Mouse (Mus musculus) kidney, adult 2 months (tissue): ENCODE data around the gene Zfp385c. TPM values are rescaled to one million over a fixed set of nuclear protein-coding genes. Genes with fewer than 3 reads are reported as not detected.
A peak's percentile ranks its signal among the peaks of the same experiment; 100 is the strongest.

ENCODE experiments used
- DNase-seq: peaks from one replicate; pipeline ENCODE4 v3.0.0; 2021
- H3K27ac ChIP-seq: fragments of 200-500 bp; 2 replicates; pipeline ENCODE4 v1.5.1; 2012; ENCODE audit warnings: low read depth, low read length, control low read depth, inconsistent platforms; ENCODE audit not compliant: insufficient read depth
- H3K27me3 ChIP-seq: fragments of 200-500 bp; replicated peaks from 2 replicates; pipeline ENCODE4 v1.6.1; 2012; ENCODE audit warnings: mild to moderate bottlenecking, moderate library complexity, low read length, inconsistent platforms; ENCODE audit not compliant: control insufficient read depth, insufficient read depth
- H3K36me3 ChIP-seq: fragments of 200-500 bp; 2 replicates; pipeline ENCODE4 v1.6.1; 2012; ENCODE audit warnings: mild to moderate bottlenecking, moderate library complexity, low read length, inconsistent platforms; ENCODE audit not compliant: control insufficient read depth, insufficient read depth
- H3K4me1 ChIP-seq: fragments of 200-500 bp; 2 replicates; pipeline ENCODE4 v1.6.1; 2011; ENCODE audit warnings: low read length; ENCODE audit not compliant: control insufficient read depth, insufficient read depth
- H3K4me3 ChIP-seq: fragments of 200-500 bp; 2 replicates; pipeline ENCODE4 v1.5.1; 2011; ENCODE audit warnings: mild to moderate bottlenecking, low read depth, low read length, control low read depth; ENCODE audit not compliant: insufficient read depth
- CTCF ChIP-seq: fragments of 200-500 bp; conservative IDR thresholded peaks from 2 replicates; pipeline ENCODE4 v1.5.1; 2011; ENCODE audit warnings: low read depth, mild to moderate bottlenecking, control low read depth, low read length, moderate library complexity, mixed read lengths; ENCODE audit not compliant: insufficient read depth, insufficient read length
- POLR2A ChIP-seq: fragments of 200-500 bp; IDR thresholded peaks from one replicate; pipeline ENCODE4 v1.6.1; 2011; ENCODE audit warnings: low read depth, low read length, control low read depth
- WGBS: fragments of 180-500 bp; shearing (Covaris S2); methylation state at CpG from one replicate; pipeline ENCODE4 v1.1.7; 2018; 5-methylcytosine and 5-hydroxymethylcytosine counted together
- polyA plus RNA-seq: library from polyadenylated mRNA; depleted of rRNA; stranded (reverse); fragments of >200 nt; gene quantifications from 2 replicates; pipeline ENCODE4 v1.2.3, GENCODE M21; 2012

Zfp385c gene
- polyA plus RNA-seq, 1 experiment: 0.34 TPM

DNA sequence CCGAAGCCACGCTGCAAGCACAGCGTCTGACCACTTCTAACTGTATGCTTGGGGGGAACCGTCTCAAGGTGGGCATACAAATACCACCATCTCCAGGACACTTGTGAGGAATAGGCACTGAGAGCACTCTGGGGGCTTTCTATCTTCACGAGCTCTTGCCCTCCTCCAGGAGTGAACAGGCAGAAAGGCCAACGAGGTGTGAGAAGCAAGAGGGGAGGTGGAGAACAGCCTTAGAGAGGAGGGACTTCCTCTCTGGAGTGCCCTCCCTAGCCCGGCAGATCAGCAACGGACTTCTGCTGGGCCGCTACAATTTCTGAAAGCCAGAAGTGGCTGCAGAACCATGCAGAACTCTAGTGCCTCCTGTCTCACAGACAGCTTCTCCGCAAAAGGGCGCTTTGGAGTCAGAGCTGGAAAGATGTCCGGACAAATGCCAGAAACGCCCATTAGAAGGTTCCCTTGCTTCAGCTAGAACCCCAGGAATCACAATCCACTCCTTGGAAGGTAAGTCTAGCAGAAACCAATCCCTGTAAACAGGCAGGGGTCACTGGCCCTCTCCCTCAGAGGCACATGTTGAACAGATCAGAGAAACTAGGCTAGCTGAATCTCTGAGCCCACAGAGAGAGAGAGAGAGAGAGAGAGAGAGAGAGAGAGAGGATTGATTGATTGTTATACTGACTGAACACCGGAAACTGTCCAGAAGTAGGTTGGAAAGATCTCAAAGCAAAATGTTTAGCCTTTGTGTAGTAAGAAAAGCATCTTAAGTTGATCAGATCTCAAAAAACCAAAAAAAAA, 43.9 kb upstream of the Zfp385c start:
- H3K4me1 ChIP-seq: peaks cover 26% of the 10 kb centered on the region
- peak; percentile 52 for DNase-seq
- no peaks in the 10 kb centered on the region for H3K36me3 ChIP-seq
- H3K4me3 ChIP-seq: peak overlapping the region; percentile 21
- no peaks in the 10 kb centered on the region for H3K27me3 ChIP-seq
- WGBS: 44% methylated on average over 14 of the region's 14 CpGs
- TF ChIP-seq CTCF (no peak), POLR2A (no peak)
- H3K27ac ChIP-seq: peak overlapping the region; percentile 81

DNA sequence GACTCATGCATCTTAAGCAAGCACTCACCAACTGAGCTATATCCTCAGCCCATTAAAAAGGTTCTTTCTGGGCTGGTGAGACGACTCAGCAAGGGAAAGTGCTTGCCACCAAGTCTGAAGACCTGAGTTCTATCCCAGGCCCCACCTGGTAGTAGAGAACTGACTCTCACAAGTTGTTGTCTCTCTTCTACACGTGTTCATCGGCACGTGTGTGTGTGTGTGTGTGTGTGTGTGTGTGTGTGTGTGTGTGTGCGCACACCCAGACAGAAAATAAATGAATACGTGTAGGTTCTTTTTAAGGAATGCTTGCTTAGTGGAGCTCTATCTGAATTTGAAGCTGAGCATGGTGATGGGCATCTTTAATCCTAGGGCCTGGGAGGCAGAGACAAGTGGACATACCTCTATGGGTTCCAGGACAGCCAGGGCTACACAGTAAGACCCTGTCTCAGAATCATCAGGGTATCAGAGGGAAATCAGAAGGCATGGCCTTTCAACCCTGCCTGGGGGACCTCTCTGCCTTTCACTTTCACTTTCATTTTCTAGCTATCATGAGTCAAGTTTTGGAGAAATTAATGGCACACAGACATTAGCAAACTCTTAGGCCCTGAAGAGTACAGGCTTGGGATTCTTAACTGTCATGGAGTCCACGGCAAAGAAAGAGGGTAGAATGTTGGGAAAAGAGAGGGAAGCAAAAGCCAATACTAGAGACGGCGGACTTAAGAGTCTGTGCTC, 43.0 kb upstream of the Zfp385c start:
- no peak for DNase-seq
- Histone ChIP-seq H3K27me3 (no peaks in the 10 kb centered on the region), H3K27ac (peak overlapping the region; percentile 81), H3K4me3 (peak overlapping the region; percentile 21), H3K36me3 (no peaks in the 10 kb centered on the region), H3K4me1 (peaks cover 34% of the 10 kb centered on the region)
- 82% methylated on average over 9 of the region's 9 CpGs for WGBS
- TF ChIP-seq CTCF (no peak), POLR2A (no peak)

DNA sequence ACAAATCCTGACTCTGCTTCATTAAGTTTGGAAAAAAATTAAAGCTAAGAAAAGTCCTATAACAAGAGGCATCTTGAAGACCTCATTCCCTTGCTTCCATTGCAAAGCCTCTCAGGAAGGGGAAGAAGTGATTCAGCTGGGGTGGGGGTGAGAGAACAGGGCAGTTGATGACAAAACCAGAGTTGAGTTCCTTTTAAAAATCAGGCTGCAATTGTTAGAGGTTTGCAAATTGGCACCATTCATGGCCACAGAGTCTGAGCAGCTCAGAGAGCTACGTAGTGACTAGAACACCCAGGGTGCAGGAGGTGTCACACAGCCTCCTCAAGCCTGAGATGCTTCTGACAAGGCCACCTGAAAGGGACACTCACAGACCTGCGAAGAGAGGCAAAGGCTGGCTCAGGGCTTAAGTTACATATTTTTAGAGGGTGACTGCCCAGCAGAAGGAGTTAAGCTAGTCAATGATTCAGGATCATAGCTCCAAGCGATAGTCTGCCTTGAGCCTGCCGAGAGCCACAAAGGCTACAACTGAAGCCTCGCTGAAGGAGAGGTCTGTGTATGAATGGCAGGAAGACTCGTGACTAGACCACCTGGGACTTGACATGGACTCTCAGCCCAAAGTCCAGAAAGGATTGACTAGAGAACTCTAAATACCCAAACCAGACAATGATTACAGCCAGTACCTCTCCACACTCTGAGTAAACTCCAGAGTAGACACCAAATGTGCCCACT, 38.4 kb upstream of the Zfp385c start:
- H3K4me1 ChIP-seq: peaks cover 60% of the 10 kb centered on the region
- no peak overlapping the region for H3K4me3 ChIP-seq
- WGBS: 37% methylated on average over 6 of the region's 6 CpGs
- peak overlapping the region; percentile 58 for H3K27ac ChIP-seq
- TF ChIP-seq POLR2A (no peak), CTCF (no peak)
- no peaks in the 10 kb centered on the region for H3K27me3 ChIP-seq
- DNase-seq: peak; percentile 78
- no peaks in the 10 kb centered on the region for H3K36me3 ChIP-seq

DNA sequence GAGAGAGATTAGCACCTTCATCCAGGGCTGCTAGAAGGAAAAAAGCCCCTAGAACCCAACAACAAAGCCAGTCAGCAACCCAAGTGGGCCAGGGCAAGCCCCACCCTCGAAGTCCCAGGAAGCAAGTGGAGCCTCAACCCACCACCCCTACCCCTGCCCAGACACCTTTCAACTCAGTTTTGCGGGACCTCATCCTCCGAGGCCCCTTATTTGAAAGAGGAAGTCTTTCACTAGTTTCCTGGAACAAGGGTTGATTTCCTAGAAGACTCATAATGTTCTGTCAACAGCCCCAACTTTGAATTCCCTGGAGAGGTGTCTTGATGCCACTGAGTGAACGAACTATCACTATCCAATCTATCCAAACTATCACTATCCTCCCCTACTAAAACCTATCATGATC, 37.7 kb upstream of the Zfp385c start:
- H3K4me1 ChIP-seq: peaks cover 61% of the 10 kb centered on the region
- no peak overlapping the region for H3K4me3 ChIP-seq
- TF ChIP-seq POLR2A: no peak
- TF ChIP-seq CTCF: no peak
- H3K27me3 ChIP-seq: no peaks in the 10 kb centered on the region
- 40% methylated on average over 4 of the region's 4 CpGs for WGBS
- no peak for DNase-seq
- H3K27ac ChIP-seq: no peak overlapping the region; the same call in 1 of the 2 replicates
- H3K36me3 ChIP-seq: no peaks in the 10 kb centered on the region

DNA sequence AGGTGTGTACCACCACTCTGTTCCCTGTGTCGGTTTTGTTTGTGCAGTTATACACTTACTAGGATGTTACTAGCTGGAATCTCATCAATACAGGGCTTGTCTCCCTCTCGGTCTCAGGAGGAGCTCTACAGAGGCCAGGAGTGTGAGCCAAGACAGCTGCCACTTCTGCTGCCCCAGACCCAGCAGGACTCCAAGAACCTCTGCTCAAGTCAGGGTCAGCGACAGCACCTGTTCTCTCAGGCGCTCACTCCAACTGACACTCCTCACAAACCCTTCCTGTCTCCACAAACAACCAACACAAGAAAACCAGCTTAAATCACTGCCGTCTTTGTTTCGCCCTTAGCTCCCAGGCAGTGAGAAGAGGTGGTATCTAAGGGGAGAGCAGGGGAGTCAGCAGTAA, 36.3 kb upstream of the Zfp385c start:
- H3K27ac ChIP-seq: peak overlapping the region; percentile 43
- H3K4me1 ChIP-seq: peaks cover 68% of the 10 kb centered on the region

DNA sequence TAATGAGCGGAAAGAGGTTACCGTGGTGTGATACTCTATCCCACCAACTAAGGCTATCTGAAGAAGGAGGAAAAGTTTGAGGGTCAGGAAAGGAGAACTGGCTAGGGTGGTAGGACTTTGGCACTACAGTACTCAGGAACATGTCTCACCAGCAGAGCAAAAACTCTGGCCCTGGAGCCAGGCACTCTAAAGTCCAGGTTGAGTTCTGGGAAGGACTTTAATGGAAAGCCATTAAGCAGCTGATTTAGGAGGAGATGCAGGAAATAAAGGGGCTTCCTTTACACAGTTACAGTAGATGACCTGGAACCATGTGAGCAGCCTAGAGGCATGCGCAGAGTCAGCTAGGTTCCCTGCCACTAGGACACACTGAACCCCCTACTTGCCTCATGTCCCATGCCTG, 34.9 kb upstream of the Zfp385c start:
- TF ChIP-seq CTCF (no peak), POLR2A (no peak)
- peak; percentile 91 for DNase-seq
- Histone ChIP-seq H3K27me3 (no peaks in the 10 kb centered on the region), H3K4me1 (peaks cover 72% of the 10 kb centered on the region), H3K27ac (peak overlapping the region; percentile 94), H3K36me3 (no peaks in the 10 kb centered on the region), H3K4me3 (no peak overlapping the region)
- WGBS: 55% methylated on average over 3 of the region's 3 CpGs

More for the DNA sequence above, 36.3 kb upstream of the Zfp385c start:
- TF ChIP-seq CTCF (no peak), POLR2A (no peak)
- DNase-seq: no peak
- H3K4me3 ChIP-seq: no peak overlapping the region
- no peaks in the 10 kb centered on the region for H3K27me3 ChIP-seq
- WGBS: 71% methylated on average over 6 of the region's 6 CpGs
- H3K36me3 ChIP-seq: no peaks in the 10 kb centered on the region
